Mouse (Mus musculus): ENCODE results near the gene Sh3kbp1. TPM values are rescaled to one million over a fixed set of nuclear protein-coding genes. Genes with fewer than 3 reads are reported as not detected.

Gene Sh3kbp1
- polyA plus RNA-seq, 1 experiment from 2014 or later: 9.7 TPM

DNA sequence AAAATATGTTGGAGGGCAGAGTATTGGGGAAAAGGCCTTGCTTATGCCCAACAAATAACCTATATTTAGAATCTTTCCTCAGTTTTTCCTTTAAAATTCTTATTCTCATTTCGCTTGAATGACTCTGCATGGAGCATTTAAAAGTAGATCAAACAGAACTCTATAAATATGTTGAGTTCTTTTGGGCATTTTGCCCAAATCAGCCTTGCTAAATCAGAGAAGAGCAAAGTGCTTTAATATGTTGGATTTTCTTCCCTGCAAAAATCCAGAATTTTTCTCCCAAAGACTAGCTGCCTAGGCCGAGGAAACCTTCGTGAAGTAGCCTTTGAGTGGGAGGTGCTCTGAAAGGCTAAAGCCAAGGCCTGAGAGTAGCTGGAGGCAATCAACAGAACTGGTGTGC lies 163.4 kb downstream of the Sh3kbp1 start:
- Histone ChIP-seq H3K27ac (ENCODE audit: low read depth) (no peak overlapping the region), H3K4me2 (ENCODE audit: low read depth, low read length) (no peak overlapping the region), H3K27me3 (ENCODE audit: insufficient read depth, low read length) (no peaks in the 10 kb centered on the region), H3K9me3 (ENCODE audit: low read length) (no peaks in the 10 kb centered on the region), H3K9ac (replicated peaks) (no peak overlapping the region), H3K4me3 (ENCODE audit: low read depth, low read length) (no peak overlapping the region), H3K4me1 (ENCODE audit: insufficient read depth) (no peaks in the 10 kb centered on the region), H3K36me3 (replicated peaks; ENCODE audit: insufficient read depth, low read length) (no peaks in the 10 kb centered on the region)
- no peak for DNase-seq
- TF ChIP-seq CTCF (IDR thresholded peaks at IDR 0.05; ENCODE audit: low read depth): no peak
- no peak for TF ChIP-seq EP300 (IDR thresholded peaks at IDR 0.05; ENCODE audit: low read depth)
- ATAC-seq: no peak
- 67% methylated on average over 3 of the region's 3 CpGs for WGBS (ENCODE audit: insufficient replicate concordance)

DNA sequence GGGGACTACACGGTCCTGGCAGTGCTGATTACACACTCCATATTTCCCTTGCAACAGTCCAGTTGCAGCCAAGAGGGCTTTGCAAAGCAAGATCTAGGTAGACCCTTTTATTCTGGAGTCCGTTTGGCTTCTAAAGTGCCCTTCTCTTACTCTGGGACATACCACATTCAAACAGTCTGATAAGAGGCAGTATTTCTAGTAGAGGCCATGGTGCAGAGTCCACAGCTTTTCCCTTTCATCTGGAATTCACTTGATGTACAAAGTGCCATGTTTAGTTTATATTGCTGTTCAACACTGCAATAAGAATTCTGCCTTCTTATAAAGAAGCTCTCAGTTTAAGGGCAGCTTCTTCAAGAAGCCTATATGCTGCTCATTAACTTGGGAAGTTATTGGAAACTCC lies 168.5 kb downstream of the Sh3kbp1 start:
- no peaks in the 10 kb centered on the region for H3K36me3 ChIP-seq (replicated peaks; ENCODE audit: insufficient read depth, low read length)
- no peaks in the 10 kb centered on the region for H3K27me3 ChIP-seq (ENCODE audit: insufficient read depth, low read length)
- DNase-seq: no peak
- ATAC-seq: no peak
- H3K4me2 ChIP-seq (ENCODE audit: low read depth, low read length): no peak overlapping the region
- H3K4me1 ChIP-seq (ENCODE audit: insufficient read depth): no peaks in the 10 kb centered on the region
- no peak overlapping the region for H3K27ac ChIP-seq (ENCODE audit: low read depth)
- TF ChIP-seq CTCF (IDR thresholded peaks at IDR 0.05; ENCODE audit: low read depth) (no peak), EP300 (IDR thresholded peaks at IDR 0.05; ENCODE audit: low read depth) (no peak)
- no peaks in the 10 kb centered on the region for H3K9me3 ChIP-seq (ENCODE audit: low read length)
- no peak overlapping the region for H3K9ac ChIP-seq (replicated peaks)
- H3K4me3 ChIP-seq (ENCODE audit: low read depth, low read length): no peak overlapping the region
- WGBS (ENCODE audit: insufficient replicate concordance): 40% methylated on average over 2 of the region's 2 CpGs

DNA sequence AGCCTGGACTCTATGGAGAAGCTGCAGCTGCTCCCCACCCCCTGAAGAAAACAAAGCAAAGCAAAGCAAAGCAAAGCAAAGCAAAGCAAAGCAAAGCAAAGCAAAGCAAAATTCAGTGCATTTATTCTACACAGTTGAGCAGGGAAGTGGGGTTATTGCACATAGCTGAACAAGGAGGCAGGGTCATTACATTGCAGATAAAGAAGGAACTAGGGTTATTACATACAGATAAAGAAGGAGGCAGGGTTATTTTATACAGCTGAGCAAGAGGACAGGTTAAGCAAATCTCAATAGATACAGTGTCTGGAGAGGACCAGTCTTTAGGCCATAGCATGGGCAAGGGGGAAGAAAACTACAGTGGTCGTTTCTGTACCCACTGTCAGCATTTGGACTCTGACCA lies 177.3 kb downstream of the Sh3kbp1 start:
- no peak for DNase-seq
- Histone ChIP-seq H3K36me3 (replicated peaks; ENCODE audit: insufficient read depth, low read length) (no peaks in the 10 kb centered on the region), H3K4me1 (ENCODE audit: insufficient read depth) (no peaks in the 10 kb centered on the region), H3K9me3 (ENCODE audit: low read length) (no peaks in the 10 kb centered on the region), H3K9ac (replicated peaks) (no peak overlapping the region), H3K4me2 (ENCODE audit: low read depth, low read length) (no peak overlapping the region), H3K27me3 (ENCODE audit: insufficient read depth, low read length) (no peaks in the 10 kb centered on the region), H3K27ac (ENCODE audit: low read depth) (no peak overlapping the region), H3K4me3 (ENCODE audit: low read depth, low read length) (no peak overlapping the region)
- no peak for ATAC-seq
- TF ChIP-seq CTCF (IDR thresholded peaks at IDR 0.05; ENCODE audit: low read depth) (no peak), EP300 (IDR thresholded peaks at IDR 0.05; ENCODE audit: low read depth) (no peak)
- 69% methylated on average over 1 of the region's 1 CpGs for WGBS (ENCODE audit: insufficient replicate concordance)

GRCm38 (mm10) chrX:159809510-159809909 lies 182.4 kb downstream of the Sh3kbp1 start:
- H3K4me1 ChIP-seq (ENCODE audit: insufficient read depth): no peaks in the 10 kb centered on the region
- H3K9ac ChIP-seq (replicated peaks): no peak overlapping the region
- H3K4me2 ChIP-seq (ENCODE audit: low read depth, low read length): no peak overlapping the region
- no peak overlapping the region for H3K4me3 ChIP-seq (ENCODE audit: low read depth, low read length)
- DNase-seq (no peak), ATAC-seq (no peak)
- 69% methylated on average over 6 of the region's 6 CpGs for WGBS (ENCODE audit: insufficient replicate concordance)
- H3K27me3 ChIP-seq (ENCODE audit: insufficient read depth, low read length): no peaks in the 10 kb centered on the region
- no peaks in the 10 kb centered on the region for H3K36me3 ChIP-seq (replicated peaks; ENCODE audit: insufficient read depth, low read length)
- TF ChIP-seq EP300 (IDR thresholded peaks at IDR 0.05; ENCODE audit: low read depth) (no peak), CTCF (IDR thresholded peaks at IDR 0.05; ENCODE audit: low read depth) (no peak)
- no peak overlapping the region for H3K27ac ChIP-seq (ENCODE audit: low read depth)
- no peaks in the 10 kb centered on the region for H3K9me3 ChIP-seq (ENCODE audit: low read length)

DNA sequence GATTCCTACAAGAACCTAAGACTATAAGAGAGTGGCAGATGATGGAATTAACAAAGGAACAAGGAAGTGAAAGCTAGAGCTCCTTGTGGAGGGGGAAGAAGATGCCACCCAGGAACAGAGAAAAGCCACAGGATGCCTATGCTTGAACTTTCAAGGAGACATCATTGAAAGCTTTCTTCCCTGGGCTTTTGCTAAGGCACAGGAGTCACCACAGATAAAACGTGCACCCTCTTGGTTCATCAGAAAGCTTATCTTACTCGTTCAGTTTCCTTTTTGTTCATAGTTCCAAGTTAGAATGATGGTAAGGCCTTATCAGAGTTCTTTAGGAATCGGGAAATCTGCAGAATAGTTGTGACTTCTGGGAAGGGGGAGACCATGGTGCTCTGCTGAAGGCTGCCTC lies 183.4 kb downstream of the Sh3kbp1 start:
- Histone ChIP-seq H3K4me3 (ENCODE audit: low read depth, low read length) (no peak overlapping the region), H3K27ac (ENCODE audit: low read depth) (no peak overlapping the region), H3K36me3 (replicated peaks; ENCODE audit: insufficient read depth, low read length) (no peaks in the 10 kb centered on the region), H3K9ac (replicated peaks) (no peak overlapping the region), H3K27me3 (ENCODE audit: insufficient read depth, low read length) (no peaks in the 10 kb centered on the region), H3K4me1 (ENCODE audit: insufficient read depth) (no peaks in the 10 kb centered on the region), H3K4me2 (ENCODE audit: low read depth, low read length) (no peak overlapping the region), H3K9me3 (ENCODE audit: low read length) (no peaks in the 10 kb centered on the region)
- WGBS (ENCODE audit: insufficient replicate concordance): 47% methylated on average over 3 of the region's 3 CpGs
- ATAC-seq: no peak
- DNase-seq: no peak
- TF ChIP-seq CTCF (IDR thresholded peaks at IDR 0.05; ENCODE audit: low read depth): no peak
- TF ChIP-seq EP300 (IDR thresholded peaks at IDR 0.05; ENCODE audit: low read depth): no peak

DNA sequence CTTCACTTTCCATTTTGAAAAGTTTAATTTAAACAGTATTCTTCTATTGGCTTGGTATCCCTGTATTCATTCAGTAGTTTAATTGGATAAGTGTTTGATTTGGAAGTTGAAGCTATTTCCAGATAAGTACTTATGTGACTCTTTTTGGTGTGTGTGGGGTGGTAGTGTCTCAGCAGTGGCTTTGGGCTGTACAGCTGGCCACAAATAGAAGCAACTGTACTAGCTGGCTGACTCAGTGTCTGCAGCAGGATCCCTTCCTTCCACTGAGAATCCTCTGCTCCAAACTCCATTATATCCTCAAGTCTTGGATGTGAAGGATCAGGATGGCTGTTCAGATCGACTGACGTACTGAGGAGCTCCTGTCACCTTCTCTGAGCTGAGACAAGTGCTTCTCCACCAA lies 190.4 kb downstream of the Sh3kbp1 start:
- no peak for TF ChIP-seq EP300 (IDR thresholded peaks at IDR 0.05; ENCODE audit: low read depth)
- TF ChIP-seq CTCF (IDR thresholded peaks at IDR 0.05; ENCODE audit: low read depth): no peak
- no peak overlapping the region for H3K9ac ChIP-seq (replicated peaks)
- no peaks in the 10 kb centered on the region for H3K9me3 ChIP-seq (ENCODE audit: low read length)
- 77% methylated on average over 2 of the region's 2 CpGs for WGBS (ENCODE audit: insufficient replicate concordance)
- no peak for ATAC-seq
- H3K4me3 ChIP-seq (ENCODE audit: low read depth, low read length): no peak overlapping the region
- no peaks in the 10 kb centered on the region for H3K27me3 ChIP-seq (ENCODE audit: insufficient read depth, low read length)
- no peak overlapping the region for H3K4me2 ChIP-seq (ENCODE audit: low read depth, low read length)
- H3K36me3 ChIP-seq (replicated peaks; ENCODE audit: insufficient read depth, low read length): no peaks in the 10 kb centered on the region
- no peaks in the 10 kb centered on the region for H3K4me1 ChIP-seq (ENCODE audit: insufficient read depth)
- no peak overlapping the region for H3K27ac ChIP-seq (ENCODE audit: low read depth)
- no peak for DNase-seq

DNA sequence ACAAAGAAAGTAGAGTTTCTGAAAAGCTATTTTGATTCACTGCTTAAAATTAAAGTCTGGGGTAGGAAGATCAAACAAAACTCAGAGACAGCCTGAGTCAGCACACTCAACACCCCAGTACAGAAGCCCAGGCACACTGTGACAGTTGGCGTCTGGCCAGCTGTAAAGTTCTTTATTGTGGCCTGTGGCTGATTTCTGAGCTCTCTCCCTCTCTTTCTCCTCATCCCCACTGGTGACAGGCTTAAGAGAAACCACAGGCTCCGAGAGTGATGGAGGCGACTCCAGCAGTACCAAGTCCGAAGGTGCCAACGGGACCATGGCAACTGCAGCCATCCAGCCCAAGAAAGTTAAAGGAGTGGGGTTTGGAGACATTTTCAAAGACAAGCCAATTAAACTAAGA lies 201.1 kb downstream of the Sh3kbp1 start:
- H3K36me3 ChIP-seq (replicated peaks; ENCODE audit: insufficient read depth, low read length): no peaks in the 10 kb centered on the region
- H3K4me1 ChIP-seq (ENCODE audit: insufficient read depth): no peaks in the 10 kb centered on the region
- no peaks in the 10 kb centered on the region for H3K9me3 ChIP-seq (ENCODE audit: low read length)
- no peak overlapping the region for H3K4me3 ChIP-seq (ENCODE audit: low read depth, low read length)
- no peak for ATAC-seq
- no peak for TF ChIP-seq CTCF (IDR thresholded peaks at IDR 0.05; ENCODE audit: low read depth)
- no peak for TF ChIP-seq EP300 (IDR thresholded peaks at IDR 0.05; ENCODE audit: low read depth)
- no peaks in the 10 kb centered on the region for H3K27me3 ChIP-seq (ENCODE audit: insufficient read depth, low read length)
- H3K27ac ChIP-seq (ENCODE audit: low read depth): no peak overlapping the region
- H3K4me2 ChIP-seq (ENCODE audit: low read depth, low read length): no peak overlapping the region
- 83% methylated on average over 5 of the region's 5 CpGs for WGBS (ENCODE audit: insufficient replicate concordance)
- H3K9ac ChIP-seq (replicated peaks): no peak overlapping the region
- no peak for DNase-seq
